In genomic region chr14:29017883-29018282, GRCm38 (mm10) we compare ENCODE assay signal across 9 mouse cellular contexts. TPM values are rescaled to one million over a fixed set of nuclear protein-coding genes. Genes with fewer than 3 reads are reported as not detected.
DNase-seq lines count a peak whose midpoint lies in the region; ATAC-seq lines count a peak whose summit lies in the region.
"Had no signal": no experiment of that assay in that cellular context is flagged by ENCODE, and none has a peak within 500 bp of the region (broad histone marks: within the 10 kb centered on the region; RNA-seq: fewer than 3 reads in every experiment).

Lrtm1 (plus strand) TSS chr14:29018208.

- no peaks in the 10 kb centered on the region for H3K36me3 ChIP-seq in forebrain, embryonic 12.5 days (replicated peaks)
- H3K36me3 ChIP-seq: hindbrain, embryonic 13.5 days had no signal

- H3K4me1 ChIP-seq in forebrain, embryonic 12.5 days: peaks cover 26% of the 10 kb centered on the region

- no peak within 1 kb of the TSS for H3K9ac ChIP-seq in forebrain, embryonic 12.5 days
- H3K9ac ChIP-seq: hindbrain, embryonic 13.5 days had no signal

- no peak within 1 kb of the TSS for H3K27ac ChIP-seq in forebrain, embryonic 12.5 days

- WGBS in forebrain, embryonic 12.5 days: 1% methylated on average over 5 of the region's 5 CpGs

- intact Hi-C loops in heart, postnatal 25 days (cut with DNase I): no loop called here
- intact Hi-C loops in left cerebral cortex, postnatal 10 days (cut with DNase I): no loop called here

- H3K9me3 ChIP-seq in forebrain, embryonic 12.5 days: no peaks in the 10 kb centered on the region
- H3K9me3 ChIP-seq: hindbrain, embryonic 13.5 days had no signal

- peak; percentile 43 for DNase-seq in ovary, adult 18-20 months (ENCODE audit: low spot score)
- no peak for DNase-seq in ovary, postnatal 14 days (ENCODE audit: low spot score)
- DNase-seq in forelimb bud, embryonic 11.5 days (ENCODE audit: low read depth, low spot score): peak; percentile 66
- DNase-seq in heart, postnatal 25 days (ENCODE audit: low spot score): peak; percentile 19
- DNase-seq in skeletal muscle tissue, adult 2 months (ENCODE audit: low read depth, low spot score): peak; percentile 67
- DNase-seq in left cerebral cortex, postnatal 10 days (ENCODE audit: extremely low spot score in 1 of 2, low spot score in 2 of 2): no peak
- DNase-seq in right cerebral cortex, postnatal 36 days (ENCODE audit: low spot score in 2 of 2): no peak

- ATAC-seq in forebrain, embryonic 12.5 days (ENCODE audit: low FRiP score): no peak

- H3K27me3 ChIP-seq in forebrain, embryonic 12.5 days: no peaks in the 10 kb centered on the region
- H3K27me3 ChIP-seq: hindbrain, embryonic 13.5 days had no signal

- no peak within 1 kb of the TSS for H3K4me2 ChIP-seq in forebrain, embryonic 12.5 days
- H3K4me2 ChIP-seq: hindbrain, embryonic 13.5 days had no signal

- H3K4me3 ChIP-seq in forebrain, embryonic 12.5 days (replicated peaks): no peak within 1 kb of the TSS
- H3K4me3 ChIP-seq: hindbrain, embryonic 13.5 days had no signal

RNA-seq across cellular contexts. Expression of gene Lrtm1, which starts in this region (rescaled TPM):
- total RNA-seq in heart, postnatal 25 days (2021): 100 to 1,000 TPM; 171 to 183 TPM
- total RNA-seq in left cerebral cortex, postnatal 10 days (2021): not detected
- polyA plus RNA-seq in forebrain, embryonic 12.5 days (2016; fragmentation: Nextera tagmentation; extraction: Ambion mirVana): 0.09 and 0.26 TPM in 2 replicates

Comparison
In these comparisons a context has a peak if more than half of its experiments do, and no peak if none do; other contexts are left out.
1. RNA of gene Lrtm1 (total RNA-seq): 171 to 183 TPM in heart, postnatal 25 days; not detected in left cerebral cortex, postnatal 10 days; every median in the first group is over 100 times any median in the second.
2. DNase-seq: peak in ovary, adult 18-20 months (single experiment), forelimb bud, embryonic 11.5 days (single experiment), heart, postnatal 25 days (single experiment) and skeletal muscle tissue, adult 2 months (single experiment); none in ovary, postnatal 14 days (single experiment), left cerebral cortex, postnatal 10 days (0 of 2) and right cerebral cortex, postnatal 36 days (0 of 2).